Mouse (Mus musculus): ENCODE data around the gene Oas2.

- TF ChIP-seq CTCF (IDR thresholded peaks at IDR 0.05; ENCODE audit: low read depth) (no peak), EP300 (IDR thresholded peaks at IDR 0.05; ENCODE audit: low read depth) (no peak)
Measured at GRCm38 (mm10) chr5:120776801-120777200, 27.1 kb upstream of the Oas2 start.

Measured in liver, postnatal 0 days (tissue).